Mouse (Mus musculus) adrenal gland, adult 8-10 months (tissue): Measurements from ENCODE around the gene Sh3pxd2a. TPM values are rescaled to one million over a fixed set of nuclear protein-coding genes. Genes with fewer than 3 reads are reported as not detected.

Experiments used
- DNase-seq: peaks from one replicate; pipeline ENCODE4 v3.0.0; 2022
- total RNA-seq, 4 experiments: library from RNA; stranded (reverse); gene quantifications; 2 replicates each; pipeline ENCODE4 v1.2.4; 2022

Gene Sh3pxd2a
- total RNA-seq, 4 experiments from 2014 or later, result 26.9 to 54.9 (median 36.4) TPM

GRCm38 (mm10) chr19:47266070-47266801 is 198.0 kb downstream of the Sh3pxd2a start:
- DNase-seq, result no peak

GRCm38 (mm10) chr19:47264322-47265092 is 199.7 kb downstream of the Sh3pxd2a start:
- peak; percentile 47 for DNase-seq

GRCm38 (mm10) chr19:47263621-47264020 is 200.6 kb downstream of the Sh3pxd2a start:
- no peak for DNase-seq

- no peak for DNase-seq
These were observed 203.0 kb downstream of the Sh3pxd2a start for GRCm38 (mm10) chr19:47261196-47261595.

GRCm38 (mm10) chr19:47259581-47259980 is 204.6 kb downstream of the Sh3pxd2a start:
- no peak for DNase-seq

- DNase-seq, result no peak
These were observed 208.3 kb downstream of the Sh3pxd2a start for GRCm38 (mm10) chr19:47255919-47256318.

GRCm38 (mm10) chr19:47255036-47255435 is 209.2 kb downstream of the Sh3pxd2a start:
- DNase-seq, result no peak

- no peak for DNase-seq
These were observed 211.1 kb downstream of the Sh3pxd2a start for GRCm38 (mm10) chr19:47253053-47253628.

GRCm38 (mm10) chr19:47250931-47251330 is 213.3 kb downstream of the Sh3pxd2a start:
- no peak for DNase-seq

GRCm38 (mm10) chr19:47248906-47249568 is 215.2 kb downstream of the Sh3pxd2a start:
- no peak for DNase-seq

GRCm38 (mm10) chr19:47248296-47248695 is 215.9 kb downstream of the Sh3pxd2a start:
- DNase-seq, result no peak

- no peak for DNase-seq
These were observed 216.4 kb downstream of the Sh3pxd2a start for GRCm38 (mm10) chr19:47247791-47248190.

GRCm38 (mm10) chr19:47245512-47245911 is 218.7 kb downstream of the Sh3pxd2a start:
- no peak for DNase-seq

GRCm38 (mm10) chr19:47242227-47242626 is 222.0 kb downstream of the Sh3pxd2a start:
- no peak for DNase-seq

- DNase-seq, result no peak
These were observed 223.2 kb downstream of the Sh3pxd2a start for GRCm38 (mm10) chr19:47240957-47241356.

GRCm38 (mm10) chr19:47240076-47240475 is 224.1 kb downstream of the Sh3pxd2a start:
- no peak for DNase-seq

GRCm38 (mm10) chr19:47233087-47233486 is 231.1 kb downstream of the Sh3pxd2a start:
- DNase-seq, result no peak

GRCm38 (mm10) chr19:47232077-47232865 is 231.9 kb downstream of the Sh3pxd2a start:
- no peak for DNase-seq

GRCm38 (mm10) chr19:47231389-47231788 is 232.8 kb downstream of the Sh3pxd2a start:
- DNase-seq, result no peak

GRCm38 (mm10) chr19:47230682-47231081 is 233.5 kb downstream of the Sh3pxd2a start:
- no peak for DNase-seq

GRCm38 (mm10) chr19:47230082-47230481 is 234.1 kb downstream of the Sh3pxd2a start:
- no peak for DNase-seq

- DNase-seq, result no peak
These were observed 234.7 kb downstream of the Sh3pxd2a start for GRCm38 (mm10) chr19:47229461-47229860.
